Mouse (Mus musculus) MEL (cell line): ENCODE measurements around the gene Slc41a3. TPM values are rescaled to one million over a fixed set of nuclear protein-coding genes. Genes with fewer than 3 reads are reported as not detected.

Experiments used
- DNase-seq: peaks from one replicate; pipeline ENCODE4 v3.0.0; 2011; ENCODE audit warnings: low read depth, low spot score
- H3K27ac ChIP-seq: 2 replicates; pipeline ENCODE4 v1.5.1; 2012; ENCODE audit warnings: low read depth, mild to moderate bottlenecking, control low read depth, low read length, moderate library complexity; ENCODE audit not compliant: control insufficient read depth
- H3K27me3 ChIP-seq, 2 experiments: fragments of 150-350 bp in 1 of 2; sonication (generic) in 1 of 2; 2 replicates each; pipeline ENCODE4 v1.6.1; 2012; ENCODE audit warnings: low read length in 2 of 2, mild to moderate bottlenecking in 2 of 2, improper control_type of control experiment in 1 of 2, moderate library complexity in 1 of 2; ENCODE audit not compliant: insufficient read depth in 2 of 2, control insufficient read depth in 1 of 2
- H3K36me3 ChIP-seq, 2 experiments: 2 replicates each; pipeline ENCODE4 v1.6.1; 2012 to 2014; ENCODE audit warnings: low read length in 2 of 2, improper control_type of control experiment in 1 of 2, inconsistent platforms in 1 of 2, mild to moderate bottlenecking in 1 of 2; ENCODE audit not compliant: insufficient read depth in 2 of 2, control insufficient read depth in 1 of 2
- H3K4me1 ChIP-seq, 2 experiments: fragments of 150-350 bp in 1 of 2; sonication (generic) in 1 of 2; 2 replicates each; pipeline ENCODE4 v1.6.1; 2012; ENCODE audit warnings: low read length in 2 of 2, improper control_type of control experiment in 1 of 2, mild to moderate bottlenecking in 1 of 2; ENCODE audit not compliant: insufficient read depth in 2 of 2, control insufficient read depth in 1 of 2
- H3K4me3 ChIP-seq, 2 experiments: fragments of 150-350 bp in 1 of 2; sonication (generic) in 1 of 2; 2 replicates each; pipeline ENCODE4 v1.5.1; 2012; ENCODE audit warnings: low read depth in 2 of 2, low read length in 2 of 2, mild to moderate bottlenecking in 2 of 2, moderate library complexity in 2 of 2, control low read depth in 1 of 2, improper control_type of control experiment in 1 of 2; ENCODE audit not compliant: control insufficient read depth in 1 of 2, insufficient read depth in 1 of 2
- H3K79me2 ChIP-seq: 2 replicates; pipeline ENCODE4 v1.6.1; 2012; ENCODE audit warnings: mild to moderate bottlenecking, low read length, moderate library complexity; ENCODE audit not compliant: control insufficient read depth, poor library complexity, insufficient read depth
- H3K9ac ChIP-seq: 2 replicates; pipeline ENCODE4 v1.6.1; 2012; ENCODE audit warnings: low read depth, mild to moderate bottlenecking, control low read depth, low read length, moderate library complexity; ENCODE audit not compliant: control insufficient read depth, poor library complexity, severe bottlenecking
- H3K9me3 ChIP-seq: fragments of 150-350 bp; sonication (generic); replicated peaks from 2 replicates; pipeline ENCODE4 v1.6.1; 2012; ENCODE audit warnings: mild to moderate bottlenecking, low read length, improper control_type of control experiment, moderate library complexity; ENCODE audit not compliant: insufficient read depth
- BHLHE40 ChIP-seq: IDR thresholded peaks from 2 replicates; pipeline ENCODE4 v1.6.1; 2012; ENCODE audit warnings: low read depth, mild to moderate bottlenecking, inconsistent platforms, low read length, improper control_type of control experiment, borderline replicate concordance
- CTCF ChIP-seq, 3 experiments: IDR thresholded peaks in 2 of 3; conservative IDR thresholded peaks in 1 of 3; 2 replicates each; pipeline ENCODE4 v1.5.1; 2011 to 2012; ENCODE audit warnings: low read length in 3 of 3, low read depth in 2 of 3, mild to moderate bottlenecking in 2 of 3, improper control_type of control experiment in 1 of 3, inconsistent platforms in 1 of 3, mixed read lengths in 1 of 3, moderate library complexity in 1 of 3; ENCODE audit not compliant: control insufficient read depth in 1 of 3, insufficient read depth in 1 of 3, poor library complexity in 1 of 3, severe bottlenecking in 1 of 3
- E2F4 ChIP-seq: IDR thresholded peaks from 2 replicates; pipeline ENCODE4 v1.6.1; 2011; ENCODE audit warnings: low read depth, low read length, improper control_type of control experiment, borderline replicate concordance
- ETS1 ChIP-seq: IDR thresholded peaks from 2 replicates; pipeline ENCODE4 v1.6.1; 2012; ENCODE audit warnings: low read depth, mild to moderate bottlenecking, inconsistent platforms, low read length, improper control_type of control experiment, moderate library complexity
- GABPA ChIP-seq: IDR thresholded peaks from 2 replicates; pipeline ENCODE4 v1.6.1; 2012; ENCODE audit warnings: low read depth, mild to moderate bottlenecking, inconsistent platforms, low read length, improper control_type of control experiment, moderate library complexity
- MAFK ChIP-seq: IDR thresholded peaks from 2 replicates; pipeline ENCODE4 v1.6.1; 2011; ENCODE audit warnings: low read depth, mild to moderate bottlenecking, low read length, improper control_type of control experiment, borderline replicate concordance
- MAX ChIP-seq: IDR thresholded peaks from 2 replicates; pipeline ENCODE4 v1.6.1; 2011; ENCODE audit warnings: low read length, improper control_type of control experiment
- MAZ ChIP-seq: IDR thresholded peaks from 2 replicates; pipeline ENCODE4 v1.6.1; 2012; ENCODE audit warnings: low read depth, mild to moderate bottlenecking, inconsistent platforms, low read length, improper control_type of control experiment
- MXI1 ChIP-seq: IDR thresholded peaks from 2 replicates; pipeline ENCODE4 v1.6.1; 2011; ENCODE audit warnings: mild to moderate bottlenecking, low read depth, low read length, improper control_type of control experiment
- MYC ChIP-seq: IDR thresholded peaks from 2 replicates; pipeline ENCODE4 v1.6.1; 2011; ENCODE audit warnings: low read depth, mild to moderate bottlenecking, low read length, improper control_type of control experiment, moderate library complexity
- NELFE ChIP-seq: IDR thresholded peaks from 2 replicates; pipeline ENCODE4 v1.6.1; 2011; ENCODE audit warnings: low read depth, low read length, improper control_type of control experiment
- NRF1 ChIP-seq: IDR thresholded peaks from 2 replicates; pipeline ENCODE4 v1.6.1; 2014; ENCODE audit warnings: low read depth, mild to moderate bottlenecking, inconsistent platforms, low read length, improper control_type of control experiment, moderate library complexity; ENCODE audit not compliant: poor library complexity, insufficient read depth, severe bottlenecking
- POLR2A ChIP-seq, 2 experiments: IDR thresholded peaks; 2 replicates each; pipeline ENCODE4 v1.6.1; 2011 to 2012; ENCODE audit warnings: low read length in 2 of 2, mild to moderate bottlenecking in 2 of 2, control low read depth in 1 of 2, improper control_type of control experiment in 1 of 2, low read depth in 1 of 2, moderate library complexity in 1 of 2; ENCODE audit not compliant: control insufficient read depth in 1 of 2, insufficient read depth in 1 of 2, poor library complexity in 1 of 2
- RAD21 ChIP-seq: IDR thresholded peaks from 2 replicates; pipeline ENCODE4 v1.6.1; 2011; ENCODE audit warnings: mild to moderate bottlenecking, low read depth, low read length, improper control_type of control experiment
- SIN3A ChIP-seq: IDR thresholded peaks from 2 replicates; pipeline ENCODE4 v1.6.1; 2012; ENCODE audit warnings: low read length, improper control_type of control experiment, inconsistent platforms
- SMC3 ChIP-seq: IDR thresholded peaks from 2 replicates; pipeline ENCODE4 v1.6.1; 2011; ENCODE audit warnings: low read depth, low read length, improper control_type of control experiment
- TAL1 ChIP-seq: IDR thresholded peaks from 2 replicates; pipeline ENCODE4 v1.6.1; 2012; ENCODE audit warnings: mild to moderate bottlenecking, inconsistent platforms, low read length, moderate library complexity, mixed read lengths
- TBP ChIP-seq: IDR thresholded peaks from 2 replicates; pipeline ENCODE4 v1.8.0; 2011; ENCODE audit warnings: low read depth, low read length, improper control_type of control experiment
- TCF12 ChIP-seq: IDR thresholded peaks from 2 replicates; pipeline ENCODE4 v1.6.1; 2014; ENCODE audit warnings: low read depth, mild to moderate bottlenecking, inconsistent platforms, low read length, improper control_type of control experiment, moderate library complexity
- USF1 ChIP-seq: IDR thresholded peaks from 2 replicates; pipeline ENCODE4 v1.6.1; 2014; ENCODE audit warnings: low read depth, mild to moderate bottlenecking, inconsistent platforms, low read length, improper control_type of control experiment, moderate library complexity
- ZC3H11A ChIP-seq: IDR thresholded peaks from 2 replicates; pipeline ENCODE4 v1.6.1; 2012; ENCODE audit warnings: low read depth, mild to moderate bottlenecking, inconsistent platforms, low read length, improper control_type of control experiment
- ZNF384 ChIP-seq: IDR thresholded peaks from 2 replicates; pipeline ENCODE4 v1.6.1; 2012; ENCODE audit warnings: low read depth, mild to moderate bottlenecking, inconsistent platforms, low read length, improper control_type of control experiment
- polyA plus RNA-seq, 2 experiments: library from polyadenylated mRNA; stranded (reverse) in 1 of 2; unstranded in 1 of 2; fragments of >175 nt in 1 of 2; fragments of >200 nt in 1 of 2; gene quantifications; 2 replicates each; pipeline versions ENCODE4 v1.2.1 to v1.2.4; 2012; ENCODE audit warnings: low replicate concordance in 2 of 2, low read depth in 1 of 2; ENCODE audit not compliant: insufficient read length in 2 of 2, insufficient read depth in 1 of 2, missing spikeins in 1 of 2
- total RNA-seq: library from RNA; depleted of rRNA; stranded (reverse); fragments of 300-350 nt; gene quantifications from 2 replicates; pipeline ENCODE4 v1.2.3, GENCODE M21; 2012

Gene Slc41a3
- total and polyA plus RNA-seq, 3 experiments, result 65.8 to 70.4 TPM; not detected in 1

DNA sequence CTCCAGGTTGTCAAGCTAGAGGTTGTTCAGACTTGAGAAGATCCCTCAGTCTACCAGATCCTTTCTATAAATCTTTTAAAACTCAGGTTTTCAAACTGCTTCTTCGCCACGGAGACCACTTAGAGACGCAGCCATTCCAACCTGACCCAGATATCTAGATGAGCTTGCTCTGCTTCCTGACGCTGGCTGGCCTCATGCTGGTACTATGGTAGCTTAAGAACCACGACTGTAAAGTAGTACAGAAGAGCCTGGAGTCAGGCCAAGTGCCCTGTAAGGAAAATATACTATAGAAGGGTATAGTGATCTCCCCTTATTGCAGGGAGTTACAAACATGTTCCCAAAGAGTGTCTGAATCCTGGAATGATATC lies 757 bp downstream of the Slc41a3 start:
- Histone ChIP-seq H3K4me1 (peaks cover 6 to 21% of the 10 kb centered on the region in 2 experiments), H3K36me3 (peaks cover 0 to 9% of the 10 kb centered on the region in 2 experiments; a peak in 2 of 4 replicates), H3K4me3 (peak overlapping the region; percentile 85), H3K9me3 (no peaks in the 10 kb centered on the region), H3K79me2 (no peaks in the 10 kb centered on the region; the same call in 1 of the 2 replicates), H3K9ac (peak overlapping the region; percentile 74), H3K27me3 (no peaks in the 10 kb centered on the region), H3K27ac (no peak overlapping the region)
- peak; percentile 50 for DNase-seq
- no peak for TF ChIP-seq NRF1
- no peak for TF ChIP-seq BHLHE40
- TF ChIP-seq ETS1, result no peak
- TF ChIP-seq USF1, result no peak
- no peak for TF ChIP-seq MAZ
- no peak for TF ChIP-seq TBP
- no peak for TF ChIP-seq SIN3A

DNA sequence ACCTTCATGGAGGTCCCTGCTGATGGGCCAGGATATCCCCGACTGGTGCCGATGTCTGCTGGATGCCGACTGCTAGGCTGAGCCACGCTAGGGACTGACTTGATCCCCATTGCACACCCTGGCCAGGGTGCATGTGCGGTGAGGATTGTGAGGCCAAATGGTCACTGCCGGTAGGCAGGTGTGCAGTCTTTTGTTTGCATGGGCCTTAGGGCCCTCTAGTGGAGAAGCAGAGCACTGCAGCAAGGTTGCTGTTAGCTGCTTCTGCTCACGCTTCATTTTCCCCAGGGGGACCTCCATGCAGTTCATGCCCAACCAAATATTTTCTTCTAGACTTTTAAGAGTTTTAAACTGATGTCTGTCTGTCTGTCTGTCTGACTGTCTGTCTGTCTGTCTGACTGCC lies 2.0 kb downstream of the Slc41a3 start:
- TF ChIP-seq MAFK, result no peak
- TF ChIP-seq ZNF384, result no peak
- no peak for TF ChIP-seq GABPA
- no peak for TF ChIP-seq TCF12
- no peak for TF ChIP-seq MAX
- TF ChIP-seq E2F4, result no peak
- TF ChIP-seq NELFE, result no peak
- peak; percentile 51 for TF ChIP-seq SMC3
- TF ChIP-seq POLR2A (IDR thresholded peaks at IDR 0.05; ENCODE audit: control insufficient read depth in 1 of 2, insufficient read depth in 1 of 2, low read depth in 1 of 2, low read length in 2 of 2, poor library complexity in 1 of 2), result no peak
- no peak for TF ChIP-seq USF1
- 0 out of 2 replicates have a peak, but pooled peaks have one; percentile 16 for TF ChIP-seq MXI1
- TF ChIP-seq MYC, result 0 out of 2 replicates have a peak, but pooled peaks have one; percentile 46
- TF ChIP-seq TAL1, result no peak
- peak; percentile 40 for TF ChIP-seq RAD21
- TF ChIP-seq ZC3H11A, result 0 out of 2 replicates have a peak, but pooled peaks have one; percentile 4
- TF ChIP-seq BHLHE40, result 0 out of 2 replicates have a peak, but pooled peaks have one; percentile 36
- TF ChIP-seq CTCF (IDR thresholded peaks at IDR 0.05 in 2 of 3, conservative IDR thresholded peaks at IDR 0.05 in 1 of 3; ENCODE audit: control insufficient read depth in 1 of 3, insufficient read depth in 1 of 3, low read depth in 2 of 3, low read length in 3 of 3, poor library complexity in 1 of 3, severe bottlenecking in 1 of 3), result peak; percentile 82 to 99 (median 86)
- Histone ChIP-seq H3K79me2 (no peaks in the 10 kb centered on the region; the same call in 1 of the 2 replicates), H3K27ac (peak overlapping the region; percentile 16; the same call in 1 of the 2 replicates), H3K4me1 (peaks cover 6 to 21% of the 10 kb centered on the region in 2 experiments), H3K9ac (peak overlapping the region; percentile 45), H3K4me3 (0 out of 4 replicates have a peak overlapping the region, but pooled peaks of 1 of the 2 experiments have one; percentile 8), H3K27me3 (no peaks in the 10 kb centered on the region), H3K9me3 (no peaks in the 10 kb centered on the region), H3K36me3 (peaks cover 0 to 9% of the 10 kb centered on the region in 2 experiments; a peak in 2 of 4 replicates)
- peak; percentile 88 for DNase-seq
